ENCODE assay signal across 8 mouse cellular contexts in genomic region chr10:66770161-66771030, GRCm38 (mm10).
A peak's percentile ranks its signal among the peaks of the same experiment; 100 is the strongest.
DNase-seq lines count a peak whose midpoint lies in the region; ATAC-seq and TF ChIP-seq lines count a peak whose summit lies in the region.

No protein-coding gene starts in this region.

- H3K9ac ChIP-seq in kidney, embryonic 14.5 days (ENCODE audit: low read depth, low read length): no peak overlapping the region
- H3K9ac ChIP-seq in hindbrain, embryonic 16.5 days (ENCODE audit: low read depth, low read length): no peak overlapping the region
- no peak overlapping the region; the same call in 1 of the 2 replicates for H3K9ac ChIP-seq in midbrain, embryonic 14.5 days (replicated peaks; ENCODE audit: low read length)

- 48% methylated on average over 21 of the region's 21 CpGs for WGBS in kidney, embryonic 14.5 days
- 32% methylated on average over 21 of the region's 21 CpGs for WGBS in kidney, adult 2 months
- WGBS in hindbrain, embryonic 16.5 days: 31% methylated on average over 21 of the region's 21 CpGs
- WGBS in midbrain, embryonic 14.5 days: 45% methylated on average over 21 of the region's 21 CpGs

- H3K36me3 ChIP-seq in kidney, embryonic 14.5 days (ENCODE audit: control insufficient read depth, insufficient read depth, low read length): no peaks in the 10 kb centered on the region
- H3K36me3 ChIP-seq in kidney, adult 2 months (ENCODE audit: control insufficient read depth, insufficient read depth, low read length): no peaks in the 10 kb centered on the region
- H3K36me3 ChIP-seq in hindbrain, embryonic 16.5 days (ENCODE audit: control insufficient read depth, insufficient read depth, low read length): no peaks in the 10 kb centered on the region
- no peaks in the 10 kb centered on the region for H3K36me3 ChIP-seq in midbrain, embryonic 14.5 days (ENCODE audit: control insufficient read depth, insufficient read depth, low read length)

- H3K4me1 ChIP-seq in kidney, embryonic 14.5 days (ENCODE audit: control insufficient read depth, insufficient read depth, low read length): no peaks in the 10 kb centered on the region
- H3K4me1 ChIP-seq in kidney, adult 2 months (ENCODE audit: control insufficient read depth, insufficient read depth, low read length): no peaks in the 10 kb centered on the region
- H3K4me1 ChIP-seq in hindbrain, embryonic 16.5 days (ENCODE audit: control insufficient read depth, insufficient read depth, low read depth, low read length): no peaks in the 10 kb centered on the region
- no peaks in the 10 kb centered on the region for H3K4me1 ChIP-seq in midbrain, embryonic 14.5 days (ENCODE audit: control insufficient read depth, insufficient read depth, low read length)

- no peak for DNase-seq in kidney, adult 2 months
- DNase-seq in cerebellum, postnatal 14 days: peak; percentile 75 to 83
- DNase-seq in midbrain, embryonic 14.5 days: peak; percentile 44
- DNase-seq in adrenal gland, adult (ENCODE audit: inconsistent age in 2 of 2, low spot score in 1 of 2): no peak

- peak overlapping the region; percentile 33 for H3K4me2 ChIP-seq in kidney, embryonic 14.5 days (replicated peaks; ENCODE audit: low read depth, low read length)
- H3K4me2 ChIP-seq in hindbrain, embryonic 16.5 days (ENCODE audit: low read length): peak overlapping the region; percentile 31
- H3K4me2 ChIP-seq in midbrain, embryonic 14.5 days (ENCODE audit: low read length): peak overlapping the region; percentile 44

- no peak for TF ChIP-seq POLR2A in kidney, adult 2 months (IDR thresholded peaks at IDR 0.05; ENCODE audit: low read depth, low read length)

- no peak for TF ChIP-seq CTCF in kidney, adult 2 months (conservative IDR thresholded peaks at IDR 0.05; ENCODE audit: insufficient read depth, insufficient read length, low read depth, low read length)

- no peak for ATAC-seq in kidney, embryonic 14.5 days (ENCODE audit: low FRiP score, low TSS enrichment)
- ATAC-seq in hindbrain, embryonic 16.5 days: peak; percentile 56; the same call in 1 of the 2 replicates
- ATAC-seq in midbrain, embryonic 14.5 days (ENCODE audit: low FRiP score, low TSS enrichment): no peak
- no peak for ATAC-seq in CD4-positive, CD25-positive, alpha-beta regulatory T cell, adult 4 months
- no peak for ATAC-seq in megakaryocyte progenitor cell, adult 5-6 weeks (replicated peaks; ENCODE audit: poor library complexity)

- no peaks in the 10 kb centered on the region for H3K27me3 ChIP-seq in kidney, embryonic 14.5 days (ENCODE audit: control insufficient read depth, insufficient read depth, low read length)
- H3K27me3 ChIP-seq in kidney, adult 2 months (replicated peaks; ENCODE audit: control insufficient read depth, insufficient read depth, low read length): no peaks in the 10 kb centered on the region
- H3K27me3 ChIP-seq in hindbrain, embryonic 16.5 days (replicated peaks; ENCODE audit: control insufficient read depth, insufficient read depth, low read length): no peaks in the 10 kb centered on the region
- H3K27me3 ChIP-seq in midbrain, embryonic 14.5 days (ENCODE audit: control insufficient read depth, insufficient read depth, low read length): no peaks in the 10 kb centered on the region

- H3K9me3 ChIP-seq in kidney, embryonic 14.5 days (ENCODE audit: control insufficient read depth, low read length): peaks cover 18% of the 10 kb centered on the region
- peaks cover 11% of the 10 kb centered on the region for H3K9me3 ChIP-seq in hindbrain, embryonic 16.5 days (ENCODE audit: control insufficient read depth, low read length)
- H3K9me3 ChIP-seq in midbrain, embryonic 14.5 days (ENCODE audit: control insufficient read depth, low read length): peaks cover 3% of the 10 kb centered on the region; the same call in 1 of the 2 replicates

- no peak overlapping the region for H3K27ac ChIP-seq in kidney, embryonic 14.5 days (ENCODE audit: low read depth, low read length)
- H3K27ac ChIP-seq in kidney, adult 2 months (ENCODE audit: insufficient read depth, low read depth, low read length): no peak overlapping the region
- no peak overlapping the region for H3K27ac ChIP-seq in hindbrain, embryonic 16.5 days (ENCODE audit: low read depth, low read length)
- H3K27ac ChIP-seq in midbrain, embryonic 14.5 days (replicated peaks; ENCODE audit: low read depth, low read length): no peak overlapping the region

- no peak overlapping the region for H3K4me3 ChIP-seq in kidney, embryonic 14.5 days (ENCODE audit: low read length)
- no peak overlapping the region for H3K4me3 ChIP-seq in kidney, adult 2 months (ENCODE audit: insufficient read depth, low read depth, low read length)
- no peak overlapping the region for H3K4me3 ChIP-seq in hindbrain, embryonic 16.5 days (ENCODE audit: low read length)
- H3K4me3 ChIP-seq in midbrain, embryonic 14.5 days (replicated peaks; ENCODE audit: low read depth, low read length): no peak overlapping the region

Comparison
In these comparisons a context has a peak if more than half of its experiments do, and no peak if none do; other contexts are left out.
1. DNase-seq: peak in cerebellum, postnatal 14 days (2 of 2) and midbrain, embryonic 14.5 days (single experiment); none in kidney, adult 2 months (single experiment) and adrenal gland, adult (0 of 2).
2. Peak in every context shown above with its lines, with median percentiles within 50 percentile points of each other: H3K4me2 ChIP-seq.